Mouse (Mus musculus): Measurements from ENCODE around the gene Irx3. TPM values are rescaled to one million over a fixed set of nuclear protein-coding genes. Genes with fewer than 3 reads are reported as not detected.
A peak's percentile ranks its signal among the peaks of the same experiment; 100 is the strongest.

Irx3 gene
- polyA plus RNA-seq (2015; fragmentation: Nextera tagmentation; extraction: Ambion mirVana), result 0.05 and 0.09 TPM in 2 replicates

DNA sequence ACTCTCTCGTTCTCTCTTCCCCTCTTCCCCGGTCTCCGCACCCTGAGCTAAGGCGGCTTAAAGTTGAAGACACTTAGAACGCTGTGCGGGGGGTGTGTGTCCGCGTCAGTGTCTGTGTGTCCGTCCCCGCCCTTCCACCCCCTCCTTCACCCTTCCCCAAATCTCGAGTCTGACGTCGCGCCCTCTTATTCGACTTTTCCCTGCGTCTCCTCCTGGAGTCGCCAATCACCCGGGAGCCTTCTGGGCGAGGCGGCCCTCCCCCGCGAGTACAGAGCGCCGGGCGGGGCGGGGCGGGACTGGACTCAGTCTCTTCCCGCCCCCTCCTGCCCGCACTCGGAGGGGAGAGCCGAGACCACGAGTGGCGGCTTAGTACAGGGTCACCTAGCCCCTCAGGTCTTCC is at the start of gene Irx3:
Irx3 (minus strand) TSS at position 229 of the 400 bp plus-strand sequence.
- no peak within 1 kb of the TSS for H3K27ac ChIP-seq (replicated peaks)
- WGBS (ENCODE audit: insufficient replicate concordance), result under 1% methylated on average over 33 of the region's 33 CpGs

DNA sequence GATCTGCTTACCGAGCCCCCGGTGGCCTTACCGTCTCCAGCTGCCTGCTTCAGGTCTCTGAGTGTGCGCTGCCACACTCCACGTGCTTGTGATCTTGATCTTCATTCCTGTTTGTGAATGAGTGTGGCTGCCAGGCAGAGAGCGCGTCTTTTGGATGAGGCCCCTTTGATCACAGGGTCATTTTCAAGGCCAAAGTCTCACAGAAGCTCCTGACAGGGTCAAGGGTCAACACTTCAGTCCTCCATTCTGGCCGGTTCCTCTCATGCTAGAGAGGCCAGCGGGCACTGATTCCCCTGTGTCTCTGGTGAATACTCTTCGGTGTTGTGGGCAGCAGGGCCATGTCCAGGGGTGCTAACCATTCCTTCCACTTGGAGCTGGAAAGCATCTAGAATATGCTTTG is 49.5 kb upstream of the Irx3 start:
- H3K36me3 ChIP-seq (replicated peaks), result no peaks in the 10 kb centered on the region
- H3K27ac ChIP-seq (replicated peaks), result no peak overlapping the region
- no peak overlapping the region for H3K4me2 ChIP-seq
- no peak overlapping the region for H3K9ac ChIP-seq
- peaks cover 6% of the 10 kb centered on the region for H3K27me3 ChIP-seq
- WGBS (ENCODE audit: insufficient replicate concordance), result 64% methylated on average over 10 of the region's 10 CpGs
- no peak overlapping the region for H3K4me3 ChIP-seq (replicated peaks)
- ATAC-seq (ENCODE audit: insufficient read depth), result no peak
- H3K9me3 ChIP-seq (replicated peaks), result no peaks in the 10 kb centered on the region
- no peaks in the 10 kb centered on the region for H3K4me1 ChIP-seq (replicated peaks)

More for the DNA sequence above, at the start of gene Irx3:
- Histone ChIP-seq H3K4me2 (peak within 1 kb of the TSS; percentile 68), H3K9ac (no peak within 1 kb of the TSS), H3K4me1 (replicated peaks) (peaks cover 30% of the 10 kb centered on the region), H3K36me3 (replicated peaks) (no peaks in the 10 kb centered on the region), H3K9me3 (replicated peaks) (no peaks in the 10 kb centered on the region), H3K4me3 (replicated peaks) (peak within 1 kb of the TSS; percentile 47), H3K27me3 (peaks cover 100% of the 10 kb centered on the region)
- 0 out of 2 replicates have a peak, but pooled peaks have one; percentile 50 for ATAC-seq (ENCODE audit: insufficient read depth)

DNA sequence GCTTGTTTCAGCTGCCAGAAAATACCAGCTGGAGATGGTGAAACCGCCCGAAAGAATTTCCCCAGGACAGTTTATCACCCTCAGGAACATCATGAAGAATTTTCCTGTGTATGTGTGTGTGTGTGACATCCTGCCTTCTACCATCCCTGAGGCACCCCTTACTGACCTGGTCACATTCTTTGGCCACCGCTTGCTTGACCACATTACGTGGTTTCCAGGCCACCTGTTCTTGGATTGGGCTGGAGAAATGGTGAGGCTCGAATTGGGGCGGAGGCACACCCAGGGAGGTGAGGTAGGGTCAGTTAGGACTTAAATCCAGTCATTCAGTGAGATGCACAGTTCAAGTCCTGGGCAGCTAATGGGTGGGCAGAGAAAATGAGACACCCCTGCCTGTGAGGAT is 48.1 kb upstream of the Irx3 start:
- Histone ChIP-seq H3K4me2 (no peak overlapping the region), H3K9me3 (replicated peaks) (no peaks in the 10 kb centered on the region), H3K4me1 (replicated peaks) (no peaks in the 10 kb centered on the region), H3K27ac (replicated peaks) (no peak overlapping the region), H3K27me3 (no peaks in the 10 kb centered on the region; the same call in none of the 2 replicates), H3K9ac (no peak overlapping the region), H3K4me3 (replicated peaks) (no peak overlapping the region), H3K36me3 (replicated peaks) (no peaks in the 10 kb centered on the region)
- ATAC-seq (ENCODE audit: insufficient read depth), result no peak
- whole genome bisulfite sequencing (ENCODE audit: insufficient replicate concordance), result 62% methylated on average over 6 of the region's 6 CpGs

DNA sequence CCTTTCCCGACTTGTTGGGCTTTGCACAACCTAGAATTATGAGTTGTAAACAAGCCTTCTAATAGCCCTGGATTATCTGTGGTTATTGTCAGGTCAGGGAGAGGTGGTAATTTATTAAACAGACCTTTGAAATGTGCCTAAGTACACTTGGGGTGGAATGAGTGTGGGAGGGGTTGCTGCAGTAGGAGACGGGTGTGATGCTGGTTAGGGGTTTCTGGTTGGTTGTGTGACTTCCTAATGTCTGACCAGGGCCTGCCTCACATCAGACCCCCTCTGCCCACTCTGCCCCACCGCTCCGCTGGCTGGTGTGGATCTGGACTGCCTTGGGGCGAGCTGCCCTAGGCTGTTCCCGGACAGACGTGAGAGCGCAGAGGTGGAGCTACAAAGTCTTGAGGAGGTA is 47.7 kb upstream of the Irx3 start:
- no peak for ATAC-seq (ENCODE audit: insufficient read depth)
- no peak overlapping the region for H3K9ac ChIP-seq
- no peak overlapping the region for H3K27ac ChIP-seq (replicated peaks)
- H3K4me2 ChIP-seq, result no peak overlapping the region
- no peaks in the 10 kb centered on the region; the same call in none of the 2 replicates for H3K27me3 ChIP-seq
- H3K4me1 ChIP-seq (replicated peaks), result no peaks in the 10 kb centered on the region
- no peaks in the 10 kb centered on the region for H3K36me3 ChIP-seq (replicated peaks)
- H3K9me3 ChIP-seq (replicated peaks), result no peaks in the 10 kb centered on the region
- WGBS (ENCODE audit: insufficient replicate concordance), result 72% methylated on average over 8 of the region's 8 CpGs
- no peak overlapping the region for H3K4me3 ChIP-seq (replicated peaks)

DNA sequence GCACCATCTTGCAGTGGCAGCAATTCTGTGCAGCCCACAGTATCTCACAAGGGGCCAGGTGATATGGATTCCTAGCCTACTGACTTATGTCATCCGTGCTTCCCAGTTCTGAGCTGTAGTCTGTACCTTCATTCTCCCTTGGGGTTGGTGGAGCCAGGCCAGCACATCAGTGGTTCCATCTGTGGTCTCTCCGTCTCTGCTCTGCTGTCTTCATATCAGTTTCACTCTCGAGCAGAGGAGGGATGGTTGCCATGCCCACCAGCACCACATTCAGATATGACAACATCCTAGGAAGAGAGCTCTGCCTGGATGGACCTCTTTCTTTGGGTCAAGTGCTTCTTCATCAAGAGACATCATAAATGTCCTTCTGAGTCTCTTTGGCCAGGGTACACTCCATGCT is 43.8 kb upstream of the Irx3 start:
- H3K4me3 ChIP-seq (replicated peaks), result no peak overlapping the region
- no peak overlapping the region for H3K27ac ChIP-seq (replicated peaks)
- no peaks in the 10 kb centered on the region; the same call in 1 of the 2 replicates for H3K27me3 ChIP-seq
- ATAC-seq (ENCODE audit: insufficient read depth), result no peak
- 39% methylated on average over 3 of the region's 3 CpGs for WGBS (ENCODE audit: insufficient replicate concordance)
- no peak overlapping the region for H3K9ac ChIP-seq
- H3K36me3 ChIP-seq (replicated peaks), result no peaks in the 10 kb centered on the region
- no peaks in the 10 kb centered on the region for H3K4me1 ChIP-seq (replicated peaks)
- no peak overlapping the region for H3K4me2 ChIP-seq
- H3K9me3 ChIP-seq (replicated peaks), result no peaks in the 10 kb centered on the region

DNA sequence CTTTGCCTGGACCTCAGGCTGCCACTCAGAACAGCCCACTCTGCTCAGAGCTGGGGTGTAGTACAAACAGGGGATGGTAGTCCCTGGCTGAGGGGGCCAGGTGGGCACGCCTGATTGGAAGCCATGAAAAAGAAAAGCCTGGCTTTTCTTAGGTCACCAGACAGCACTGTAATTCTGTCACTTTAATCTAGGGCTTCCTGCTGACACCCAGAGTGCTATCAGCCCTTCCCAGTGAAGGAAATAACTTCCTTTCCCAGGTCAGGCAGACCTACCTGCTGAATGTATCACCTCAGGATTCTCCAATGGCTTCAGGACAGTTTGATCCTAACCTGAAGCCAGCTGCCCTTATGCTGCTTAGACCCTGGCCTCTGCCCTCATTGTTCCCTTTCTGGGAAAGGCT is 35.3 kb upstream of the Irx3 start:
- Histone ChIP-seq H3K4me2 (no peak overlapping the region), H3K4me1 (replicated peaks) (no peaks in the 10 kb centered on the region), H3K36me3 (replicated peaks) (no peaks in the 10 kb centered on the region), H3K4me3 (replicated peaks) (no peak overlapping the region), H3K9me3 (replicated peaks) (no peaks in the 10 kb centered on the region), H3K27ac (replicated peaks) (no peak overlapping the region), H3K27me3 (peaks cover 15% of the 10 kb centered on the region), H3K9ac (no peak overlapping the region)
- 7% methylated on average over 1 of the region's 1 CpGs for WGBS (ENCODE audit: insufficient replicate concordance)
- no peak for ATAC-seq (ENCODE audit: insufficient read depth)

DNA sequence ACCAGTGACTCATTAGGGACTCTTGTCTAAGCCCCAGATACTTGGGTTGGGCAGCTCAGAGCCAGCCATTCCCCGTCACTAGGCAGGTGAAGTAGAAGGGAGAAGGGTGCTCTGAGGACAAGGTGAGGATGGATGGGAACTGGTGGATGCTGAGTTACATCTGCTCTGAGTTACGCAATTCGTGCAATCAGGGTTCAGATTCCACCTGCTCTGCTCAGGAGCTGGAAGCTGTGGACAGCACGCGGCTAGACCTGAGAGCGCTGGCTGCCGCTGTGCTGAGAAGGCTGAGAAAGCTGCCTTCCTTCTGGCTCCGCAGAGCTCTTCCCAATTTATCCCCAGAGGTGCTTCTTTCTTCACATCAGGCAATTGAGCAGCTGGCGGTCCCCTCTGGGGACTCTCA is 34.8 kb upstream of the Irx3 start:
- Histone ChIP-seq H3K4me2 (no peak overlapping the region), H3K27ac (replicated peaks) (no peak overlapping the region), H3K9me3 (replicated peaks) (no peaks in the 10 kb centered on the region), H3K27me3 (peaks cover 16% of the 10 kb centered on the region), H3K4me3 (replicated peaks) (no peak overlapping the region), H3K36me3 (replicated peaks) (no peaks in the 10 kb centered on the region), H3K9ac (no peak overlapping the region), H3K4me1 (replicated peaks) (no peaks in the 10 kb centered on the region)
- no peak; the same call in 1 of the 2 replicates for ATAC-seq (ENCODE audit: insufficient read depth)
- WGBS (ENCODE audit: insufficient replicate concordance), result 55% methylated on average over 9 of the region's 9 CpGs

DNA sequence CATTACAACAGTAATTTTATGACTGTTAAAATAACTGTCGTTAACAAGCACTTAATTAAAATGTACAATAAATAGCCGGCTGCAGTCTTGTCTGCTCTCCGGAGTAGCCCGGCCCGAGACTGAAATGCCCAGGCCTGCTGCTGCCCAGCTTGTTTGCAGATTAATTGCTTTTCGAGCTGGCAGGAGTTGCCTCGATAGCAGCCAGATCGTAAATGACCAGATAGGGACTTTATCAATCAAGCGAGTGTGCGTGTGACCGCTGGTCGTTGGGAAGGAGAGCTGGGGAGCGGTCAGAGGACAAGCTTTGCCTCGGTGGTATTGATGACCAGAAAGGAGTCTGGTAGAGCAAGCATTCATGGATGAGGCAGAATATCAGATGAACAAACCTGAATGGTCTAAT is 25.8 kb upstream of the Irx3 start:
- no peak for ATAC-seq (ENCODE audit: insufficient read depth)
- no peaks in the 10 kb centered on the region for H3K36me3 ChIP-seq (replicated peaks)
- peaks cover 4% of the 10 kb centered on the region; the same call in 1 of the 2 replicates for H3K27me3 ChIP-seq
- no peak overlapping the region for H3K9ac ChIP-seq
- no peak overlapping the region for H3K27ac ChIP-seq (replicated peaks)
- H3K4me2 ChIP-seq, result no peak overlapping the region
- H3K9me3 ChIP-seq (replicated peaks), result no peaks in the 10 kb centered on the region
- H3K4me1 ChIP-seq (replicated peaks), result no peaks in the 10 kb centered on the region
- 69% methylated on average over 14 of the region's 14 CpGs for WGBS (ENCODE audit: insufficient replicate concordance)
- no peak overlapping the region for H3K4me3 ChIP-seq (replicated peaks)

DNA sequence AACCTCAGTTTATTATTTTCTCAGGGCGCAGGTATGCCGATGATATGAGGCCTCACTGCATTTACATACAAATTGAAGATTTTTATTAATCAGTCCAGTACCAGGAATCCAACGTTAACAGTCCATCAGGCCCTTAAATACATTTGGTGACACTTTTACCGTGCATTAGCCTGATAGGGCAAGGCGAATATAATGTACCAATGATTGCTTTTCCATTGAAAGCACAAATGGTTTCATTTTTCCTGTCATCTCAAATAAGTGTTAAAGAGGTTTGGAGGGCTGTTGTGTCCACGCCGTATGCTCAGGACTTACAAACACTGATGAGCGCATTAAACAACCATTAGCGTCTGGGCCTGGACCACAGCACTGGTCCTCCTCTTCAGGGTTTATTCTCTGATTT is 25.3 kb upstream of the Irx3 start:
- Histone ChIP-seq H3K27ac (replicated peaks) (no peak overlapping the region), H3K4me2 (no peak overlapping the region), H3K4me1 (replicated peaks) (no peaks in the 10 kb centered on the region), H3K4me3 (replicated peaks) (no peak overlapping the region), H3K36me3 (replicated peaks) (no peaks in the 10 kb centered on the region), H3K9ac (no peak overlapping the region), H3K9me3 (replicated peaks) (no peaks in the 10 kb centered on the region), H3K27me3 (peaks cover 4% of the 10 kb centered on the region; the same call in 1 of the 2 replicates)
- no peak for ATAC-seq (ENCODE audit: insufficient read depth)
- WGBS (ENCODE audit: insufficient replicate concordance), result 72% methylated on average over 9 of the region's 9 CpGs

DNA sequence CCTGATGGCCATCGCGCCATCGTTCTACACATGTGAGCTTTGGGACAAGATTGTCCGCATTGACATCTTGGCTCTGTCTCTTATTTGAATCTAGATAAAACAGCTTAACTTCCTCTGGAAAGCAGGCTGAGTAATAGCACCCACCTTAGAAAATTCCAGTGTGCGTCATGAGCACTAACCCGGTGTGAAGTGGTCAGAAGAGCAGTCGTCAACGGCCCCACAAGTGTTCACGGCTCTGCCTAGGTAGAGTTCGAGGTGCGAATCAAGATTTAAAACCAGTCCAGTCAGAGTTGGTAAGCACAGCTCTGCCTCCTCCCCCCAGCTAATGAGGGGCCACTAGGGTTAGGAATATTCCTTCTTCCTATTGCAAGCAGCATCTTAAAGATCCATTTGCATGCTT is 21.5 kb upstream of the Irx3 start:
- no peaks in the 10 kb centered on the region for H3K9me3 ChIP-seq (replicated peaks)
- no peak for ATAC-seq (ENCODE audit: insufficient read depth)
- no peak overlapping the region for H3K27ac ChIP-seq (replicated peaks)
- no peak overlapping the region for H3K9ac ChIP-seq
- H3K4me2 ChIP-seq, result no peak overlapping the region
- peaks cover 2% of the 10 kb centered on the region; the same call in 1 of the 2 replicates for H3K27me3 ChIP-seq
- H3K4me3 ChIP-seq (replicated peaks), result no peak overlapping the region
- WGBS (ENCODE audit: insufficient replicate concordance), result 76% methylated on average over 11 of the region's 11 CpGs
- H3K4me1 ChIP-seq (replicated peaks), result no peaks in the 10 kb centered on the region
- no peaks in the 10 kb centered on the region for H3K36me3 ChIP-seq (replicated peaks)

DNA sequence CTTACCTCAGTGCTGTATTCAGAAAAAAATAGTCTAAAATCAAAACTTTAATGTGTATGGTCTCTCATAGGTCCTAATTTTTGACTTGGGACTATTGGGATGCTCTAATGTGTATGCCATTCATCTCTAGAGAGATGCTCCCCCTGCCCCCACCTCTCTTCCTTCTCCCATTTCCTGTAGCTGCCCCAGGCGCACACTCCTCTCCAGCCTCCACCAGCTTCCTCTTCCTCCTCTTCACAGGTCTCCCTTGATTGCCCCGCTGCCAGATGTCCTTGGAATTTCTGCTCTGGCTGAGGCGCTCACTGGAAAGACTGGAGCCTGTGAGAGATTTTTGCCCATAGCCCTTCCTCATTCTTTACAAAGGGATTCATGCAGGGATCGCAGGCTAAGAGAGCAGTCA is 20.9 kb upstream of the Irx3 start:
- Histone ChIP-seq H3K36me3 (replicated peaks) (no peaks in the 10 kb centered on the region), H3K4me1 (replicated peaks) (no peaks in the 10 kb centered on the region), H3K4me2 (no peak overlapping the region), H3K27me3 (peaks cover 2% of the 10 kb centered on the region; the same call in 1 of the 2 replicates), H3K27ac (replicated peaks) (no peak overlapping the region), H3K4me3 (replicated peaks) (no peak overlapping the region), H3K9me3 (replicated peaks) (no peaks in the 10 kb centered on the region), H3K9ac (no peak overlapping the region)
- 37% methylated on average over 4 of the region's 4 CpGs for WGBS (ENCODE audit: insufficient replicate concordance)
- no peak for ATAC-seq (ENCODE audit: insufficient read depth)

DNA sequence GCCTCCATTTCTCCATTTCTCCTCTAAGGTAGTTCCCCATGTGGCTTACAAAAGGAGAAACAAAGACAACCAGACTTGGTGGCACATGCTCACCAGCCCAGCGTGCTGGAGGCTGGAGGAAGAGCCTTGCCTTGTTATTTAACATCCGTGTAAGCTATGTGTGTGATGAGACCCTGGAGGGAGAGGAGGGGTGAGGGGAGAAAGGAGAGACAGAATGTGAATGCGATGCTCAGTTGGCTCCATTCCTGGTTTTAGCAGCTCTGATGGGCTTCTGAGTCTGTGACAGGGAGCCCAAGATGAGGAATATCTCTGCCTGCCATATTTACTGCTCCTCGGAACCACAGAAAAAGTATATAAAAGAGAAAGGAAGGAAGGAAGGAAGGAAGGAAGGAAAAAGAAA is 20.1 kb upstream of the Irx3 start:
- Histone ChIP-seq H3K4me1 (replicated peaks) (no peaks in the 10 kb centered on the region), H3K9ac (no peak overlapping the region), H3K4me3 (replicated peaks) (no peak overlapping the region), H3K27me3 (peaks cover 5% of the 10 kb centered on the region; the same call in 1 of the 2 replicates), H3K9me3 (replicated peaks) (no peaks in the 10 kb centered on the region), H3K4me2 (no peak overlapping the region), H3K36me3 (replicated peaks) (no peaks in the 10 kb centered on the region), H3K27ac (replicated peaks) (no peak overlapping the region)
- ATAC-seq (ENCODE audit: insufficient read depth), result no peak
- 31% methylated on average over 4 of the region's 4 CpGs for WGBS (ENCODE audit: insufficient replicate concordance)
